Mouse (Mus musculus) CH12.LX (cell line): Measurements from ENCODE around the gene Irf2. TPM values are rescaled to one million over a fixed set of nuclear protein-coding genes. Genes with fewer than 3 reads are reported as not detected.

Experiments
- DNase-seq: peaks from one replicate; pipeline ENCODE4 v3.0.0-alpha.2; 2013; ENCODE audit errors: extremely low read depth
- H3K27ac ChIP-seq: 2 replicates; pipeline ENCODE4 v1.5.1; 2012; ENCODE audit warnings: low read depth, mild to moderate bottlenecking, control low read depth, moderate library complexity; ENCODE audit not compliant: insufficient read depth
- H3K27me3 ChIP-seq: replicated peaks from 2 replicates; pipeline ENCODE3; 2012; ENCODE audit warnings: inconsistent platforms
- H3K36me3 ChIP-seq, 2 experiments: replicated peaks in 1 of 2; 2 replicates each; pipeline versions ENCODE3 to v1.6.1; 2012; ENCODE audit warnings: inconsistent platforms in 1 of 2, low read length in 1 of 2, mild to moderate bottlenecking in 1 of 2, mixed read lengths in 1 of 2, moderate library complexity in 1 of 2; ENCODE audit not compliant: control insufficient read depth in 1 of 2, insufficient read depth in 1 of 2
- H3K4me1 ChIP-seq, 2 experiments: 2 replicates each; pipeline ENCODE4 v1.6.1; 2012; ENCODE audit warnings: inconsistent platforms in 1 of 2, moderate library complexity in 1 of 2; ENCODE audit not compliant: insufficient read depth in 2 of 2, control insufficient read depth in 1 of 2
- H3K4me2 ChIP-seq: 2 replicates; pipeline ENCODE4 v1.6.1; 2012; ENCODE audit warnings: low read depth, mild to moderate bottlenecking, control low read depth; ENCODE audit not compliant: poor library complexity, insufficient read depth, severe bottlenecking
- H3K4me3 ChIP-seq, 3 experiments: fragments of 150-350 bp in 1 of 3; sonication (generic) in 1 of 3; replicated peaks in 1 of 3; 2 replicates each; pipeline versions ENCODE3 to v1.5.1; 2011 to 2012; ENCODE audit warnings: low read depth in 2 of 3, low read length in 2 of 3, mild to moderate bottlenecking in 2 of 3, moderate library complexity in 2 of 3, control low read depth in 1 of 3, improper control_type of control experiment in 1 of 3, inconsistent platforms in 1 of 3, mixed read lengths in 1 of 3; ENCODE audit not compliant: poor library complexity in 1 of 3
- H3K79me2 ChIP-seq: replicated peaks from 2 replicates; pipeline ENCODE4 v1.6.1; 2012; ENCODE audit warnings: mild to moderate bottlenecking, moderate library complexity; ENCODE audit not compliant: control insufficient read depth, poor library complexity, insufficient read depth, severe bottlenecking; ENCODE audit errors: extremely low read depth
- H3K9ac ChIP-seq: 2 replicates; pipeline ENCODE4 v1.6.1; 2012; ENCODE audit warnings: low read depth, mild to moderate bottlenecking, control low read depth, moderate library complexity; ENCODE audit not compliant: insufficient read depth
- H3K9me3 ChIP-seq: replicated peaks from 2 replicates; pipeline ENCODE3; 2012; ENCODE audit warnings: low read length, inconsistent platforms, mixed read lengths
- E2F4 ChIP-seq: IDR thresholded peaks from 2 replicates; pipeline ENCODE4 v1.6.1; 2011; ENCODE audit warnings: low read depth, low read length, improper control_type of control experiment; ENCODE audit not compliant: insufficient replicate concordance
- ETS1 ChIP-seq: conservative IDR thresholded peaks from 2 replicates; pipeline ENCODE4 v1.6.1; 2012; ENCODE audit warnings: low read depth, mild to moderate bottlenecking, inconsistent platforms, low read length, improper control_type of control experiment, moderate library complexity
- GABPA ChIP-seq: IDR thresholded peaks from 2 replicates; pipeline ENCODE4 v1.6.1; 2012; ENCODE audit warnings: low read depth, low read length, improper control_type of control experiment, inconsistent platforms; ENCODE audit not compliant: insufficient replicate concordance
- IRF4 ChIP-seq: IDR thresholded peaks from 2 replicates; pipeline ENCODE4 v1.6.1; 2014; ENCODE audit warnings: low read depth, mild to moderate bottlenecking, inconsistent platforms, low read length, improper control_type of control experiment
- JUN ChIP-seq: IDR thresholded peaks from 2 replicates; pipeline ENCODE4 v1.6.1; 2011; ENCODE audit warnings: low read depth, mild to moderate bottlenecking, low read length, improper control_type of control experiment, moderate library complexity; ENCODE audit not compliant: insufficient read depth
- JUND ChIP-seq: conservative IDR thresholded peaks from 2 replicates; pipeline ENCODE4 v1.6.1; 2011; ENCODE audit warnings: low read depth, low read length, improper control_type of control experiment
- KAT2A ChIP-seq: IDR thresholded peaks from 2 replicates; pipeline ENCODE4 v1.6.1; 2012; ENCODE audit warnings: low read length, improper control_type of control experiment, inconsistent platforms; ENCODE audit not compliant: insufficient replicate concordance
- MAFK ChIP-seq: IDR thresholded peaks from 2 replicates; pipeline ENCODE4 v1.6.1; 2011; ENCODE audit warnings: low read length, improper control_type of control experiment; ENCODE audit not compliant: insufficient replicate concordance
- NELFE ChIP-seq: IDR thresholded peaks from 2 replicates; pipeline ENCODE4 v1.6.1; 2011; ENCODE audit warnings: low read depth, low read length, improper control_type of control experiment
- NRF1 ChIP-seq: IDR thresholded peaks from 2 replicates; pipeline ENCODE4 v1.6.1; 2014; ENCODE audit warnings: low read depth, mild to moderate bottlenecking, inconsistent platforms, low read length, improper control_type of control experiment, moderate library complexity
- POLR2AphosphoS2 ChIP-seq: IDR thresholded peaks from 2 replicates; pipeline ENCODE4 v1.6.1; 2011; ENCODE audit warnings: low read depth, low read length, improper control_type of control experiment
- SIN3A ChIP-seq: IDR thresholded peaks from 2 replicates; pipeline ENCODE4 v1.6.1; 2012; ENCODE audit warnings: low read length, improper control_type of control experiment, inconsistent platforms
- USF1 ChIP-seq: IDR thresholded peaks from 2 replicates; pipeline ENCODE4 v1.6.1; 2014; ENCODE audit warnings: low read depth, mild to moderate bottlenecking, inconsistent platforms, low read length, improper control_type of control experiment
- USF2 ChIP-seq: conservative IDR thresholded peaks from 2 replicates; pipeline ENCODE4 v1.6.1; 2011; ENCODE audit warnings: low read depth, low read length, improper control_type of control experiment
- ZKSCAN1 ChIP-seq: IDR thresholded peaks from 2 replicates; pipeline ENCODE4 v1.6.1; 2012; ENCODE audit warnings: low read depth, inconsistent platforms, low read length, improper control_type of control experiment, borderline replicate concordance
- ZNF384 ChIP-seq: IDR thresholded peaks from 2 replicates; pipeline ENCODE4 v1.6.1; 2012; ENCODE audit warnings: low read depth, low read length, improper control_type of control experiment, inconsistent platforms
- dilution Hi-C: fragments of 300-500 bp; cut with MboI; formaldehyde crosslinking; loops from 2 replicates; pipeline ENCODE4 v1.14.3; 2020; ENCODE audit warnings: low sequenced_read_pairs; ENCODE audit not compliant: extremely low pct_unique_long_range_greater_than_20kb, extremely low pct_ligation_motif_present
- in situ Hi-C: fragments of 300-500 bp; cut with MboI; formaldehyde crosslinking; loops from 3 replicates; pipeline ENCODE4 v1.14.3; 2019; ENCODE audit warnings: low sequenced_read_pairs, low pct_ligation_motif_present, low pct_unique_long_range_greater_than_20kb, mixed read lengths
- polyA plus RNA-seq: library from polyadenylated mRNA; unstranded; fragments of >175 nt; gene quantifications from 2 replicates; pipeline ENCODE4 v1.2.1, GENCODE M21; 2012; ENCODE audit warnings: low read depth; ENCODE audit not compliant: insufficient read length
- total RNA-seq, 2 experiments: library from RNA; depleted of rRNA; stranded (reverse); fragments of 300-350 nt in 1 of 2; fragments of >200 nt in 1 of 2; gene quantifications; 2 replicates each; pipeline ENCODE4 v1.2.3; 2012 to 2014

Gene Irf2
- total and polyA plus RNA-seq, 3 experiments = 7.1 to 37.4 (median 10.2) TPM

DNA sequence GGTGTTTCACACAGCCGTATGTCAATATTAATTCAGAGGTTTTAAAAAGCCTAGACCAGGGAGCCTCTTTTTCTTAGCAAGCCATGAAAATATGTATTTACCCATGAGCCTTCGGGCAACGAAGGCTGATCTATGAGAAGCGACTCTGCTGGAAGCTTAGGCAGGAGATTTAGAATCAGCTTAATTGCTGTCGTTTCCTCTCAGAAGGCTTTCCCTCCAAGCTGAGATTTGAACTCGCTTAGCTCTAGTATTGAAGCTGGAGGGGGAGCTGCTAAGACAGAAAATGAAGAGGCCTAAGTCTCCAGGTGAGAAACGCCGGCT, 120.3 kb downstream of the Irf2 start:
- no peak overlapping the region for H3K9ac ChIP-seq
- 0 out of 4 replicates have a peak, but pooled peaks cover 0 to 2% of the 10 kb centered on the region in 2 experiments for H3K4me1 ChIP-seq
- H3K4me2 ChIP-seq = no peak overlapping the region
- H3K79me2 ChIP-seq = no peaks in the 10 kb centered on the region
- no peaks in the 10 kb centered on the region for H3K36me3 ChIP-seq
- no peak overlapping the region for H3K27ac ChIP-seq
- no peak overlapping the region for H3K4me3 ChIP-seq
- dilution Hi-C loops (no loop called here), in situ Hi-C loops (no loop called here)
- TF ChIP-seq USF2 = no peak
- no peak for TF ChIP-seq ETS1
- TF ChIP-seq ZNF384 = no peak
- no peak for TF ChIP-seq JUND
- no peak for TF ChIP-seq POLR2AphosphoS2
- no peak for TF ChIP-seq NELFE
- no peak for TF ChIP-seq IRF4
- no peak for TF ChIP-seq KAT2A
- no peak for TF ChIP-seq GABPA
- no peak for DNase-seq
- no peaks in the 10 kb centered on the region for H3K27me3 ChIP-seq
- no peaks in the 10 kb centered on the region for H3K9me3 ChIP-seq

DNA sequence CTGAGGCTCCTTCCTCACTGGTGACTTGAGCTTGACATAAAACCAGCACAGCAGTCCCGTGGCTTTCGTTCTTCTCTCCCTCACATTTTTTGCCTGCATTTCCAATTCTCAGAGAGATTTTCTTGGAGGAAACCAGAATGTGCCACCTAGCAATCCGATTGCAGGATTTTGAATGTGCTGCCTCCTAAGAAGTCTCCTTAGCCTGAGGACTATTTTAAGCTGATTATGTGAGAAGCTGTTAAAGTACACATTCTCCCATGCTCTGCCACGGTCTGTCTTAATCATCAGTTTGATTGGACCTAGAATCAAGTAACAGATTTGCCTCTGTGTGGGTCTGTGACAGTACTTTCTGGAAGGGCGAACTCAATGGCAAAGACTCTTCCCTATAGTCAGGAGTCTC, 123.0 kb downstream of the Irf2 start:
- Histone ChIP-seq H3K79me2 (no peaks in the 10 kb centered on the region), H3K4me3 (no peak overlapping the region), H3K4me1 (0 out of 4 replicates have a peak, but pooled peaks cover 0 to 2% of the 10 kb centered on the region in 2 experiments), H3K36me3 (no peaks in the 10 kb centered on the region), H3K9ac (no peak overlapping the region), H3K27ac (no peak overlapping the region), H3K9me3 (no peaks in the 10 kb centered on the region), H3K4me2 (no peak overlapping the region), H3K27me3 (no peaks in the 10 kb centered on the region)
- DNase-seq = no peak
- dilution Hi-C loops (no loop called here), in situ Hi-C loops (no loop called here)
- TF ChIP-seq IRF4 (no peak), JUN (no peak), E2F4 (no peak), POLR2AphosphoS2 (no peak), SIN3A (no peak), MAFK (no peak), NRF1 (no peak), USF1 (no peak), ZKSCAN1 (no peak)
